Mouse (Mus musculus): Measurements from ENCODE around the gene Gm5965. TPM values are rescaled to one million over a fixed set of nuclear protein-coding genes. Genes with fewer than 3 reads are reported as not detected.
"Not testable (repeated sequence)": the region's sequence is repeated elsewhere in the genome, so short reads cannot be mapped to it uniquely, and the experiment has no call there.

Gene Gm5965
- polyA plus RNA-seq (2012; rRNA removed), result not detected in 2 replicates

- WGBS, result 85% methylated on average over 6 of the region's 6 CpGs
Measured at GRCm38 (mm10) chr16:88777596-88777995, at the start of gene Gm5965. Gene Gm5965, plus strand, starts transcription at chr16:88777896.

DNA sequence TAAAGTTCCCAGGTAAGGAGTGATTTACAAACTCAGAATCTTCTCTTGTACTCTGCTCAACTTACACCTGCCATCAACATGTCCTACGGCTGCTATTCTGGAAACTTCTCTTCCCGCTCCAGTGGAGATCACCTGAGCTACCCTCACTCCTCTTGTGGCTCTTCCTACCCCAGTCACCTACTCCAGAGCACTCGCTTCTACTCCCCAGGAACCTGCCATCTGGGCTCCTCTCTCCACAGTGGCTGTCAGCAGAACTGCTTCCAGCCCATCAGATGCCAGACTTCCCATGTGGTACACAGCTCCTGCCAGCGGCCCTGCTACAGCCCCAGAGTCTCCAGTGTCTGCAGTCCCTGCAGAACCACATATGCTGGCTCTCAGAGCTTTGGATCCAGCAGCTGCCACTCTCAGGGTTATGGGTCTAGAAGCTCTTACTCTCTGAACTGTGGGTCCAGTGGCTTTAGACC, 48.9 kb upstream of the Gm5965 start, which contains the start of gene Krtap13-1:
Gene Krtap13-1, plus strand, starts transcription at position 51 of the 464 bp plus-strand sequence.
- Histone ChIP-seq H3K36me3 (ENCODE audit: control insufficient read depth, insufficient read depth, low read length) (no peaks in the 10 kb centered on the region), H3K27me3 (ENCODE audit: control insufficient read depth, insufficient read depth, low read length) (no peaks in the 10 kb centered on the region), H3K4me1 (ENCODE audit: control insufficient read depth, insufficient read depth, insufficient read length, low read length) (no peaks in the 10 kb centered on the region), H3K4me3 (ENCODE audit: low read depth, low read length) (no peak within 1 kb of the TSS), H3K27ac (ENCODE audit: insufficient read depth, low read depth, low read length) (no peak within 1 kb of the TSS)
- TF ChIP-seq POLR2A (IDR thresholded peaks at IDR 0.05; ENCODE audit: low read depth, low read length) (no peak), CTCF (IDR thresholded peaks at IDR 0.05; ENCODE audit: extremely low read depth, insufficient read length, insufficient replicate concordance, low read depth, low read length) (no peak)
- 80% methylated on average over 4 of the region's 4 CpGs for WGBS

More at GRCm38 (mm10) chr16:88777596-88777995, at the start of gene Gm5965:
- no peak for TF ChIP-seq CTCF (IDR thresholded peaks at IDR 0.05; ENCODE audit: extremely low read depth, insufficient read length, insufficient replicate concordance, low read depth, low read length)
- Histone ChIP-seq H3K27ac (ENCODE audit: insufficient read depth, low read depth, low read length) (no peak within 1 kb of the TSS), H3K4me1 (ENCODE audit: control insufficient read depth, insufficient read depth, insufficient read length, low read length) (no peaks in the 10 kb centered on the region), H3K4me3 (ENCODE audit: low read depth, low read length) (no peak within 1 kb of the TSS), H3K27me3 (ENCODE audit: control insufficient read depth, insufficient read depth, low read length) (no peaks in the 10 kb centered on the region), H3K36me3 (ENCODE audit: control insufficient read depth, insufficient read depth, low read length) (no peaks in the 10 kb centered on the region)

- Histone ChIP-seq H3K27me3 (ENCODE audit: control insufficient read depth, insufficient read depth, low read length) (no peaks in the 10 kb centered on the region), H3K36me3 (ENCODE audit: control insufficient read depth, insufficient read depth, low read length) (no peaks in the 10 kb centered on the region), H3K4me1 (ENCODE audit: control insufficient read depth, insufficient read depth, insufficient read length, low read length) (no peaks in the 10 kb centered on the region), H3K4me3 (ENCODE audit: low read depth, low read length) (no peak overlapping the region), H3K27ac (ENCODE audit: insufficient read depth, low read depth, low read length) (no peak overlapping the region)
- WGBS, result 27% methylated on average over 2 of the region's 2 CpGs
- TF ChIP-seq CTCF (IDR thresholded peaks at IDR 0.05; ENCODE audit: extremely low read depth, insufficient read length, insufficient replicate concordance, low read depth, low read length) (no peak), POLR2A (IDR thresholded peaks at IDR 0.05; ENCODE audit: low read depth, low read length) (no peak)
Measured at GRCm38 (mm10) chr16:88735391-88735790, 42.3 kb upstream of the Gm5965 start.

DNA sequence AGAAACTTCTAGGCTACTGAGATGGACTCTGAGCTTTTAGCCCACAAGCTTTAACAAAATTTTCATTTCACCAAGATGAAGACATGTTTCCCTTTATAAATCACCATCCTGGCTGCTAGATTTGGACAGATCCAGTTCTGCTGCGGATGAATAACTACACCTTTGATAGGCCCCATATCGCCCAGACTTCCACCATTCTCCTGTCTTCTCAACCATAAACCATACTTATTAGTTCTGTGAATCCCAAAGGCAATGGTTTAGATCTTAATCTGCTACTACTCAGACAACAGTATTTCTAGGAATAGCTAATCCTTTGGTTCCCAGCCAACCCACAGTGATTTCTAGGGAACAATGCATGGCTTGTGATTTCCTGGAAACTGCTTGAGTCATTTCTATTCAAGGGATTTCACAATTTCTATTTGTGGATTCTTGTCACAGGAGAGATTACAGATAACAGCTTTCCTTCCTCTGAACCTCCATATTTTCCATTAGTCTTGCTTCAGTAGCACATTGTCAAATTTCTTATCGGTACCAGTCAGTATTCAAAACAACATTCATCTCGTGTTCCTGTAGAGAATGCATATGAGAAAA, 32.9 kb upstream of the Gm5965 start:
- H3K4me1 ChIP-seq (ENCODE audit: control insufficient read depth, insufficient read depth, insufficient read length, low read length), result no peaks in the 10 kb centered on the region
- WGBS, result 73% methylated on average over 4 of the region's 4 CpGs
- no peak overlapping the region for H3K4me3 ChIP-seq (ENCODE audit: low read depth, low read length)
- no peak overlapping the region for H3K27ac ChIP-seq (ENCODE audit: insufficient read depth, low read depth, low read length)
- no peaks in the 10 kb centered on the region for H3K27me3 ChIP-seq (ENCODE audit: control insufficient read depth, insufficient read depth, low read length)
- TF ChIP-seq CTCF (IDR thresholded peaks at IDR 0.05; ENCODE audit: extremely low read depth, insufficient read length, insufficient replicate concordance, low read depth, low read length) (no peak), POLR2A (IDR thresholded peaks at IDR 0.05; ENCODE audit: low read depth, low read length) (no peak)
- H3K36me3 ChIP-seq (ENCODE audit: control insufficient read depth, insufficient read depth, low read length), result no peaks in the 10 kb centered on the region

- H3K4me1 ChIP-seq (ENCODE audit: control insufficient read depth, insufficient read depth, insufficient read length, low read length), result no peaks in the 10 kb centered on the region
- H3K27me3 ChIP-seq (ENCODE audit: control insufficient read depth, insufficient read depth, low read length), result no peaks in the 10 kb centered on the region
- H3K27ac ChIP-seq (ENCODE audit: insufficient read depth, low read depth, low read length), result no peak overlapping the region
- WGBS, result 64% methylated on average over 4 of the region's 4 CpGs
- TF ChIP-seq CTCF (IDR thresholded peaks at IDR 0.05; ENCODE audit: extremely low read depth, insufficient read length, insufficient replicate concordance, low read depth, low read length) (no peak), POLR2A (IDR thresholded peaks at IDR 0.05; ENCODE audit: low read depth, low read length) (no peak)
- H3K4me3 ChIP-seq (ENCODE audit: low read depth, low read length), result no peak overlapping the region
- no peaks in the 10 kb centered on the region for H3K36me3 ChIP-seq (ENCODE audit: control insufficient read depth, insufficient read depth, low read length)
Measured at GRCm38 (mm10) chr16:88747943-88748342, 29.8 kb upstream of the Gm5965 start.

- H3K27me3 ChIP-seq (ENCODE audit: control insufficient read depth, insufficient read depth, low read length); H3K27ac ChIP-seq (ENCODE audit: insufficient read depth, low read depth, low read length); H3K36me3 ChIP-seq (ENCODE audit: control insufficient read depth, insufficient read depth, low read length); H3K4me1 ChIP-seq (ENCODE audit: control insufficient read depth, insufficient read depth, insufficient read length, low read length); H3K4me3 ChIP-seq (ENCODE audit: low read depth, low read length): not testable (repeated sequence)
- WGBS, result 67% methylated on average over 3 of the region's 3 CpGs
Measured at GRCm38 (mm10) chr16:88751535-88751934, 26.2 kb upstream of the Gm5965 start, which contains the start of gene Krtap13. Gene Krtap13, minus strand, starts transcription at chr16:88751635.

- H3K4me3 ChIP-seq (ENCODE audit: low read depth, low read length); H3K27ac ChIP-seq (ENCODE audit: insufficient read depth, low read depth, low read length); H3K27me3 ChIP-seq (ENCODE audit: control insufficient read depth, insufficient read depth, low read length); H3K36me3 ChIP-seq (ENCODE audit: control insufficient read depth, insufficient read depth, low read length); H3K4me1 ChIP-seq (ENCODE audit: control insufficient read depth, insufficient read depth, insufficient read length, low read length): not testable (repeated sequence)
- WGBS, result 88% methylated on average over 3 of the region's 3 CpGs
Measured at GRCm38 (mm10) chr16:88758547-88758946, 19.1 kb upstream of the Gm5965 start, which contains the start of gene 2310034C09Rik. Gene 2310034C09Rik, plus strand, starts transcription at chr16:88758847.
